15 mouse cellular contexts compared by ENCODE assay signal in genomic region chr17:66912120-66912519, GRCm38 (mm10).
"Had no signal": no experiment of that assay in that cellular context is flagged by ENCODE, and none has a peak within 500 bp of the region (broad histone marks: within the 10 kb centered on the region; RNA-seq: fewer than 3 reads in every experiment).

No protein-coding gene starts in this region.

- H3K9ac ChIP-seq: liver, embryonic 15.5 days; midbrain, embryonic 15.5 days; neural tube, embryonic 12.5 days had no signal

- H3K36me3 ChIP-seq: liver, embryonic 15.5 days; midbrain, embryonic 15.5 days; neural tube, embryonic 12.5 days had no signal

- ATAC-seq: lung, postnatal 0 days; midbrain, embryonic 15.5 days had no signal

- H3K4me2 ChIP-seq: liver, embryonic 11.5 days; liver, embryonic 15.5 days; midbrain, embryonic 15.5 days; neural tube, embryonic 12.5 days had no signal

- H3K27me3 ChIP-seq: liver, embryonic 15.5 days; midbrain, embryonic 15.5 days; neural tube, embryonic 12.5 days had no signal

- H3K4me3 ChIP-seq: liver, embryonic 15.5 days; midbrain, embryonic 15.5 days; neural tube, embryonic 12.5 days had no signal

- H3K9me3 ChIP-seq: liver, embryonic 15.5 days; midbrain, embryonic 15.5 days; neural tube, embryonic 12.5 days had no signal

- H3K27ac ChIP-seq: kidney, postnatal 0 days; liver, embryonic 15.5 days; midbrain, embryonic 15.5 days; neural tube, embryonic 12.5 days had no signal

- DNase-seq: kidney, postnatal 36 days; layer of hippocampus, adult 9-11 months; layer of hippocampus, postnatal 36 days; lung, adult 2 months; lung, postnatal 36 days; right cerebral cortex, postnatal 4 days; spleen, adult 18-20 months; thymus, adult 18-20 months; thymus, postnatal 14 days had no signal

- H3K4me1 ChIP-seq: liver, embryonic 15.5 days; midbrain, embryonic 15.5 days; neural tube, embryonic 12.5 days had no signal
